Mouse (Mus musculus): ENCODE results near the gene Atrnl1. TPM values are rescaled to one million over a fixed set of nuclear protein-coding genes. Genes with fewer than 3 reads are reported as not detected.
A peak's percentile ranks its signal among the peaks of the same experiment; 100 is the strongest.

Gene Atrnl1
- total RNA-seq, 2 experiments from 2014 or later, result 14.4 to 17.2 TPM

GRCm38 (mm10) chr19:58076961-58077371 is 466.1 kb downstream of the Atrnl1 start:
- no peak for DNase-seq

DNA sequence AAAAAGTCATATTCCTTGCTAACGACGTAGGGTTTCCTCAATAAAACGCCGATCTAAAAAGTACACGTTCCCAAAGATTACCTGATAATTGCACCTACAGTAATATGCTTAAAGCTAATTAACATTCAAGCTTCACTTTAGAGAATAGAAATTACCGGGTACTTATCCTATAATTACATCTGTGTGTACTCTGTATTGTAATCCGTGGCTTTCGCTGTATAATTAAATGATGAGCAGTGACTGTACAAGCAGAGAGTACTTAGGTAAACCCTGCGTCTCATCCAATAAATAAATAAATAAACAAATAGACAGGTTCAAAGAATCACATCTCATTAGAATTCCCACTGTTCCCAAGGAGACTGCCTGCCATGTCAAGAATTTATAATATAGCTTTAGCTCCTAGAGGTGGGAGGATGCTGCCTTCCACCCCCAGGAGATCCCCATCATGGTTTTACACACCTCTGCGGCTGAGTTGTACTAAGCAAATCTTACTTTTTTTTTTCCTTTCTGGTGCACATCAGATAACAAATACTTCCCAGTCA is 466.8 kb downstream of the Atrnl1 start:
- no peak for DNase-seq

GRCm38 (mm10) chr19:58080168-58080567 is 469.3 kb downstream of the Atrnl1 start:
- no peak for DNase-seq

GRCm38 (mm10) chr19:58082751-58083150 is 471.9 kb downstream of the Atrnl1 start:
- DNase-seq, result no peak

GRCm38 (mm10) chr19:58084826-58085225 is 474.0 kb downstream of the Atrnl1 start:
- DNase-seq, result no peak

GRCm38 (mm10) chr19:58086734-58087133 is 475.9 kb downstream of the Atrnl1 start:
- no peak for DNase-seq

DNA sequence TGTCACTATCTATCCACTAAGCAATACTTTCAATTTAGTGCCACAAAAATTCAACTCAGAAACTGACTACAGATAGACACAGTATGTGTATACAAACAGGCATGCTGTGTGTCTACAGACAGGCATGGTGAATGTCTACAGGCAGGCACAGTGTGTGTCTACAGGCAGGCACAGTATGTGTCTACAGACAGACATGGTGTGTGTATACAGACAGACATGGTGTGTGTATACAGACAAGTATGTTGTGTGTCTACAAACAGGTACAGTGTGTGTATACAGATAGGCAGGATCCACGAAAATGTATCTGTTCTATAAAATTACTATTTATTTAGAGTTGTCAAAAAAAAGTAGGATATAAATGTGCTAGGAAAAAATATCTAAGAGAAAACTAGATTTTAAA is 477.1 kb downstream of the Atrnl1 start:
- no peak for DNase-seq

- no peak for DNase-seq
Measured at GRCm38 (mm10) chr19:58088433-58088832, 477.6 kb downstream of the Atrnl1 start.

GRCm38 (mm10) chr19:58091911-58092310 is 481.1 kb downstream of the Atrnl1 start:
- no peak for DNase-seq

GRCm38 (mm10) chr19:58094781-58095543 is 484.1 kb downstream of the Atrnl1 start:
- DNase-seq, result no peak

DNA sequence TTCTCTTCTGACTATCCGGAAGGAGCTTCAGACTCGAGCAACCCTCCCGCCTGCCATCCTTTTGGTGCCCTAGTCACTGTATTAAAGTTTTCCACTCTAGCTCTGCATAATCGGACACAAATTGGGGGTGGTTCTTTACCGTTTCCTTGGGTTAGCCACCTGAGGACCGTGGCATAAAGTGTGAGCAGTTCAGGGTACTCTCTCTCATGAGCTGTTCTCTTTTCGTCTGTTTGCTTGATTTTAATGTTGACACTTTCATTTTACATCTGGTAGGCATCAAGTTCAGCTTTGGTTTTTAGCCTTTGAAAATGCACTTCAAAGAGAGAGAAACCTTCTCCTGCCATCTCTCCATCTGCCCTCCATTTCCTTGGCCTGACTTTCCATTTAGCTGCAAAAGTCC is 484.9 kb downstream of the Atrnl1 start:
- no peak for DNase-seq

- no peak for DNase-seq
Measured at GRCm38 (mm10) chr19:58097195-58097594, 486.4 kb downstream of the Atrnl1 start.

- DNase-seq, result no peak
Measured at GRCm38 (mm10) chr19:58099539-58099938, 488.7 kb downstream of the Atrnl1 start.

DNA sequence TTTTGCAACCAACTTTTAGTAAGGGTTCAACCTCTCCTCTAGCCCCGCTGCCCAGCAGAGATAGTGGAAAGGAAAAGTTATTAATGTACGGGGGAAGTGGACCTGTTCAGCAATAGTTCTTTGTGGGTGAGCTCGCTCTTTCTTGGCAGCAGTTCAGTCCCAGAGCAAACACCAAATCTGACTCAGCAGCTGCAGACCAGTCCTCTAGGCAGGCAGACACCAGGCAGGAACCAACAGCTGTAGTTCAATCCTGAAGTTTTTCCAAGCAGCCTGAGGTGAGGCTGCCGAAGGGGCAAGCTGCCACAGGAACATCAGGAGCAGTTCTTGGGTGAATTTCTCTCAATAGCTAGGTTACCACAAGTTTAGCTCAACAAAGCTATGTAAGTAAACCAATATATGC is 489.5 kb downstream of the Atrnl1 start:
- DNase-seq, result no peak

DNA sequence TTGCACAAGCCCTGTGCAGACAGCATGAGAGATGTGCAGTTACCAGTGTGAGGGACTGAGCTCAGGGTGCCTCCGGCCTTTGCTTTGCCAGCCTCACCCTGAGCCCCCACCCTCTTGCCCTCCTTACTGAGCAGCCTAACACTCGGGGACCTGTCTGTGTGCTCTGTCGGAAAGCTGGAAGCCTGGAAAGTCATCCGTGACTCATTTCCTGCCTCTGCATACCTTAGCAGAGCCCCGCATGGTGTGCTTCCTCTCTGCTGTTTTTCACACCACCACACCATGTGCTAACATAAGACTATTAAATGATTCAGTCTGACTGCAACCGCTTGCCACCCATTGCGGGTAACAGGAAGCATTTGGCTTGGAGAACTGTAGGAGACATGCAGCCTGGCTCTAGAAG is 493.7 kb downstream of the Atrnl1 start:
- no peak for DNase-seq

DNA sequence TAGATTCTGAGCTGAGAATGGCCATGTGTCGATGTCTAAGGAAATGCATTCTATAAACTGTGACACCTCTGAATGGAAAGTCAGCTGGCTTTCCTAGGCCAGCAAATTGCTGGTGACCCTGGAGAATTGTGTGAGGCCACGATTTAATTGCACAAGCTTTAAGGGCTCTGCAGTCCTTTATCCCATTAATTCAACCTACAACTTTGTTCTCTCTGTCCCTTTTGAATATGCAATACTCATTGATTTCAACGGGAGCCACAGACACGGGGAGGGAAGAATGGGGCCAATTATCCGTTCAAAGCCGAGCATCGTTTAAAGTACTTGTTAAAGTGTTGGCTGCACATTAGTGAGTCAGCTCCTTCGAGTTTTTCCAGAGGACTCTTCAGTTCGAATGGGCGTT is 496.8 kb downstream of the Atrnl1 start:
- no peak for DNase-seq

DNA sequence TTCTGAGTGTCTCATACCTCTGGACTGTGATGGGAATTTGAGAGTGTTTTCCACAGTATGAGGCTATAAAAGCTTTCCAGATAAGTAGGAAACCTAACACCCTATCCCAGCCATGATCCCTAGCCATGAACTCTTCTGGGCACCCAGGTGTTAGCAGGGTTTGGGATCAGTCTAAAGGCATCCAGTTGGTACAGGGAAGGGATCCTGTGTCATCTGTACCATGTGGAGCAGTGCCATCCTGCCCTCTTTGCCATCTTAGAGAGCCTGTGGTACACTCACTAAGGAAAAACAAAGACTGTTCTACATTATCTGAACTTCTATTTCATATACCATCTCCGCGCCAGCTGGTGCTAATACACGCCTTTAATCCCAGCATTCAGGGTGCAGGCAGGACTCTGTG is 499.7 kb downstream of the Atrnl1 start:
- no peak for DNase-seq

- no peak for DNase-seq
Measured at GRCm38 (mm10) chr19:58111291-58111690, 500.5 kb downstream of the Atrnl1 start.

- no peak for DNase-seq
Measured at GRCm38 (mm10) chr19:58112151-58112550, 501.3 kb downstream of the Atrnl1 start.

- no peak for DNase-seq
Measured at GRCm38 (mm10) chr19:58113092-58113731, 502.4 kb downstream of the Atrnl1 start.

DNA sequence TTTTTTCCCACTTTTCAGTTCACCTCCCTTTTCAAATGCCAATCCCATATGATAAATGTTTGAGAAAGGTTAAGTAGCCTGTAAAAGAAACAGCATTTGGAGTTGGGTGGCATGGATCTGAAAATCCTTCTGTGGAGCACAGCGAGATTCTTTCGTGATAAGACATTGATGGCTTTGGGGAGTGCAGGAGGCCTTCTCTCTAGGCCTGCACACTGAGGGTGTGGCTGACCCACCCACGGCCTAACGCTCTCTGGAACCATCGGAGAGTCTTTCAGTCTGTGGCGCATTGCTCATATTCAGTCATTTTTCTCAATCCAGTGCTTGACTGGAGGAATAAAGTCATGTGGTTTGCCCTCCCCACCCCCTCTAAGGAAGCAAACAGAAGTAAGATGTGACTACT is 506.8 kb downstream of the Atrnl1 start:
- no peak for DNase-seq

DNA sequence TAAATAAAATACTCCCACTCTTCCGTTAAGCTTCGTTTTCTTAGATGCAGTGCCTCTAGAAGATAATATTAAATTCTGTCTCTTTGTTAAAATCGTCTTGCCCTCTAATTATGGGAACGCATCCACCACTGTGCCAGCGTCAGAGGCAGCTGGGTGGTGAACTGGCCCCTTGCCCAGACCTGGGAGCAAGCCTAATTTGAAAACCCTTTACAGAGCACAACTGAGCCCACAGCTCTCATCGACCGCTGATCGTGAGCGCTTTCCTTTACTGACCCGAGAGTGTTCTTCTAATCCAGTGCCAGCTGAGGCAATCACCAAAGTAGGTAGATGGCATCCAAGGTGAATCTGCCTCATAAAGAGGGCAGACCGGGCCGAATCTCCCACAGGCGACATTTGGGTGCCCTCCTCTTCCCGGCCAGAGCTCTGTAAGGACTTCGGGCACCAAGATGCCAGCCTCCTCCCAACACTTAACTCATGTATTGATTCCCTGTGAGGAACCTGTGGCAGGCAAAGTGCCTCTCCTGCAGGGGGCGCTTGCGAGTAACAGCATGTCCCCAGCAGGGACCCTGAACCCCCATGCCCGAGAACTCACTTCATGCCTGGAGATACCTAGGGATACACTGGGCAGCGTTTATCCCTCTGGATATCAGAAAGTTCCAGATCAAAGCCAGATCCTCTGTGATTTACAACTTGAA is 507.5 kb downstream of the Atrnl1 start:
- peak; percentile 75 for DNase-seq

GRCm38 (mm10) chr19:58118864-58119263 is 508.0 kb downstream of the Atrnl1 start:
- DNase-seq, result no peak
